Mouse (Mus musculus) intestine, embryonic 14.5 days (tissue): ENCODE measurements at regions not wholly inside any gene's neighbourhood (a gene's known extent, or its start where the extent isn't known, plus 50 kb on each side); places are given as distances from the start of the nearest gene placed in this dataset.

ENCODE experiments used
- ATAC-seq: fragments of 200-750 bp; cut with Nextera tagmentation; replicated peaks from 2 replicates; pipeline ENCODE4 v1.8.0; 2017; ENCODE audit warnings: low read depth, moderate number of reproducible peaks, moderate TSS enrichment, moderate library complexity; ENCODE audit not compliant: low FRiP score, low TSS enrichment
- DNase-seq: peaks from one replicate; pipeline ENCODE4 v3.0.0-alpha.2; 2018; ENCODE audit warnings: low spot score
- H3K27ac ChIP-seq: fragments of 300-500 bp; sonication (generic); 2 replicates; pipeline ENCODE4 v1.5.1; 2014; ENCODE audit warnings: low read depth, mild to moderate bottlenecking, control low read depth
- H3K27me3 ChIP-seq: fragments of 300-500 bp; sonication (generic); replicated peaks from 2 replicates; pipeline ENCODE4 v1.6.1; 2014; ENCODE audit warnings: low read length, control low read depth; ENCODE audit not compliant: control insufficient read depth, insufficient read depth
- H3K36me3 ChIP-seq: fragments of 300-500 bp; sonication (generic); 2 replicates; pipeline ENCODE4 v1.6.1; 2014; ENCODE audit warnings: low read length, control low read depth; ENCODE audit not compliant: control insufficient read depth, insufficient read depth
- H3K4me1 ChIP-seq: fragments of 300-500 bp; sonication (generic); replicated peaks from 2 replicates; pipeline ENCODE4 v1.6.1; 2014; ENCODE audit warnings: low read length, control low read depth, mixed read lengths; ENCODE audit not compliant: control insufficient read depth, insufficient read depth
- H3K4me2 ChIP-seq: fragments of 300-500 bp; sonication (generic); 2 replicates; pipeline ENCODE4 v1.6.1; 2014; ENCODE audit warnings: low read length
- H3K4me3 ChIP-seq: fragments of 300-500 bp; sonication (generic); 2 replicates; pipeline ENCODE4 v1.5.1; 2014; ENCODE audit warnings: low read depth, low read length, control low read depth, mixed read lengths
- H3K9ac ChIP-seq: fragments of 300-500 bp; sonication (generic); 2 replicates; pipeline ENCODE4 v1.6.1; 2014; ENCODE audit warnings: mild to moderate bottlenecking, low read length
- H3K9me3 ChIP-seq: fragments of 300-500 bp; sonication (generic); 2 replicates; pipeline ENCODE4 v1.6.1; 2016; ENCODE audit warnings: low read length, control low read depth; ENCODE audit not compliant: control insufficient read depth
- WGBS: fragments of 180-500 bp; shearing (Covaris S2); extraction: QIAGEN DNeasy Blood & Tissue Kit; methylation state at CpG from one replicate; pipeline ENCODE4 v1.1.7; 2014; 5-methylcytosine and 5-hydroxymethylcytosine counted together

- no peak overlapping the region for H3K27ac ChIP-seq
- WGBS = 83% methylated on average over 10 of the region's 10 CpGs
- ATAC-seq = no peak
Measured at GRCm38 (mm10) chr13:71549206-71549831, 414.2 kb downstream of the Irx1 start.

GRCm38 (mm10) chr13:71538226-71538625 lies 425.3 kb downstream of the Irx1 start:
- H3K4me2 ChIP-seq = no peak overlapping the region
- ATAC-seq = no peak
- H3K27ac ChIP-seq = no peak overlapping the region
- H3K36me3 ChIP-seq = no peaks in the 10 kb centered on the region
- H3K9ac ChIP-seq = no peak overlapping the region
- H3K4me1 ChIP-seq = no peaks in the 10 kb centered on the region
- H3K4me3 ChIP-seq = no peak overlapping the region
- WGBS = 59% methylated on average over 4 of the region's 4 CpGs
- no peak for DNase-seq
- no peaks in the 10 kb centered on the region for H3K9me3 ChIP-seq
- no peaks in the 10 kb centered on the region for H3K27me3 ChIP-seq

More at GRCm38 (mm10) chr13:71549206-71549831, 414.2 kb downstream of the Irx1 start:
- Histone ChIP-seq H3K9ac (no peak overlapping the region), H3K9me3 (no peaks in the 10 kb centered on the region), H3K4me1 (no peaks in the 10 kb centered on the region), H3K4me2 (no peak overlapping the region), H3K4me3 (no peak overlapping the region), H3K36me3 (no peaks in the 10 kb centered on the region), H3K27me3 (no peaks in the 10 kb centered on the region)
- DNase-seq = no peak

GRCm38 (mm10) chr13:71532796-71533351 lies 430.6 kb downstream of the Irx1 start:
- H3K4me1 ChIP-seq = no peaks in the 10 kb centered on the region
- no peaks in the 10 kb centered on the region for H3K9me3 ChIP-seq
- no peak for DNase-seq
- H3K9ac ChIP-seq = no peak overlapping the region
- WGBS = 72% methylated on average over 7 of the region's 7 CpGs
- no peak for ATAC-seq
- no peaks in the 10 kb centered on the region for H3K36me3 ChIP-seq
- no peak overlapping the region for H3K4me2 ChIP-seq
- H3K27me3 ChIP-seq = no peaks in the 10 kb centered on the region
- H3K4me3 ChIP-seq = no peak overlapping the region
- H3K27ac ChIP-seq = no peak overlapping the region

DNA sequence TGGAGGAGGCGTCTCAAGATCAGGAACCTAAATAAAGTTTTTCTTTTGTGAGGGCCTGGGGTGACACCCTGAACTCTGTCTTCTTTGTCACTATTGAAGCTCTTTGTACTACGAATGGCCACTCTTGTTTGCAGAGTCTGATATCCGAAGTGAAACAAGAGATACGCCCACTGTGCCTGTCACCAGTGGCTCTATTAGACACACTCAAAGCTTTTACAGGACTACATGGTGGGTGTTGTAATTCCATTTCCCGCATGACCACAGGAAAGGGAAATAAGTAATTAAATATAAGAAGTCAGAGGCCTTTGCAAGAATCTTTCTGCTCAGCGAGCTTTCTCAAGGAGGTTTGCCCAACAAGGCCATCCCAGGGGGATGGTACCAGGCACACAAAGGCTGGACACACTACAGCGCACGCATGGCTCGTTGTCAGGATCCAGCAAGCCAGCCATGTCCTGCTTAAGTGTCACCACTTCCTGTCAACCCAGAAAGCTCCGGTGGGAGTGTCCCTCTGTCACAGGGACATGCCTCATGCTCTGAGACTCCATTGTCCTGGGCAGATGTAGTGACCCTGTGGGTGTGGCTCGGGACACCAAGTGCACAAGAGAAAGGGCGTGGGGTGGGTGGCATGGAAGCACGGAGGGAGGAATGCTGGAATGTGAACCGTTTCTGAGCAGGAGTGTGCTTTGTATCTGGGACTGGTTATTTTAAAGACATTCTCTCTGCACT lies 434.0 kb downstream of the Irx1 start:
- no peak overlapping the region for H3K4me2 ChIP-seq
- ATAC-seq (no peak), DNase-seq (no peak)
- no peaks in the 10 kb centered on the region for H3K36me3 ChIP-seq
- no peak overlapping the region for H3K9ac ChIP-seq
- H3K4me1 ChIP-seq = no peaks in the 10 kb centered on the region
- H3K9me3 ChIP-seq = no peaks in the 10 kb centered on the region
- no peak overlapping the region for H3K27ac ChIP-seq
- WGBS = 68% methylated on average over 14 of the region's 14 CpGs
- no peak overlapping the region for H3K4me3 ChIP-seq
- H3K27me3 ChIP-seq = no peaks in the 10 kb centered on the region

DNA sequence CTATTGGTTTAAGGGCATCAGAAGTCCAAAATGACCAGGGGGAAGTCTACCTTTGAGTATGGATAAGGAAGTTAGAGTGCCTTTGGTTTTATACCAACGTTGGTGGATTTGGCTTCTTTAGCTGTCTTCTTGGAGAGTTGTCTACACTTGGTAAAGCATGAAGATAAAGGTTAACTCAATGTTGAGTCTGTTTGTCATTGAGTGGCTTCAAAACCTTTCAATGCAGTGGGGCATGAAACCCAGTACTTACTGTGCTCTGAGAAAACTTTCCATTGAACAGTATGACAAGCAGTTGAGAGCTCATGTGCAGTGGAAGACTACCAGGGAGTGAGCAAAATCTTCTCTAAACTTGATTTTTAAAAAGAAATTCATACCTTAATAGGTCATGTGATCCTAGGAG lies 445.7 kb downstream of the Irx1 start:
- H3K36me3 ChIP-seq = no peaks in the 10 kb centered on the region
- WGBS = 83% methylated on average over 1 of the region's 1 CpGs
- no peaks in the 10 kb centered on the region for H3K4me1 ChIP-seq
- ATAC-seq (no peak), DNase-seq (no peak)
- H3K9me3 ChIP-seq = no peaks in the 10 kb centered on the region
- no peak overlapping the region for H3K9ac ChIP-seq
- H3K27me3 ChIP-seq = no peaks in the 10 kb centered on the region
- no peak overlapping the region for H3K4me3 ChIP-seq
- no peak overlapping the region for H3K27ac ChIP-seq
- no peak overlapping the region for H3K4me2 ChIP-seq

DNA sequence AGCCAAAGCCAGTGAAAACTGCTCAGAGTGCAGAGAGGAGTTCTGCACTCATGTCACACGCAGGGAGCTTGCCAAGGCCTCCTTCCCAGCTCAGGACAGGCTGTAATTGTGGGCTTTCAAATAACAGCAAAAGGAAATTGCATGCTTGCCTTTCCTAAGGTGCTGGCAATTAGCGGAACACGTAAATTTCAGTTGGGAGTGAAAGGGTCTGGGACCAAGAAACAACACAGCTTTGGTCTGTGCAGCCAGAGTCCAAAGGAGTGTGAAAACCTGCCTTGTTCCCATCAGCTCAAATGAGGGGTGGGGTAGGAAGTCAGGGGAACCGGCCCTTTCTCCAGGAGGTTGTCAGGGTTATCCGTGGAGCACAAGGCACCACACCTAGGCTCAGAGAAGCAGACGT lies 450.3 kb downstream of the Irx1 start:
- H3K4me3 ChIP-seq = no peak overlapping the region
- no peaks in the 10 kb centered on the region for H3K27me3 ChIP-seq
- no peak overlapping the region for H3K4me2 ChIP-seq
- H3K9me3 ChIP-seq = no peaks in the 10 kb centered on the region
- ATAC-seq = no peak
- no peak overlapping the region for H3K27ac ChIP-seq
- WGBS = 54% methylated on average over 6 of the region's 6 CpGs
- H3K4me1 ChIP-seq = no peaks in the 10 kb centered on the region
- DNase-seq = no peak
- H3K9ac ChIP-seq = no peak overlapping the region
- no peaks in the 10 kb centered on the region for H3K36me3 ChIP-seq

DNA sequence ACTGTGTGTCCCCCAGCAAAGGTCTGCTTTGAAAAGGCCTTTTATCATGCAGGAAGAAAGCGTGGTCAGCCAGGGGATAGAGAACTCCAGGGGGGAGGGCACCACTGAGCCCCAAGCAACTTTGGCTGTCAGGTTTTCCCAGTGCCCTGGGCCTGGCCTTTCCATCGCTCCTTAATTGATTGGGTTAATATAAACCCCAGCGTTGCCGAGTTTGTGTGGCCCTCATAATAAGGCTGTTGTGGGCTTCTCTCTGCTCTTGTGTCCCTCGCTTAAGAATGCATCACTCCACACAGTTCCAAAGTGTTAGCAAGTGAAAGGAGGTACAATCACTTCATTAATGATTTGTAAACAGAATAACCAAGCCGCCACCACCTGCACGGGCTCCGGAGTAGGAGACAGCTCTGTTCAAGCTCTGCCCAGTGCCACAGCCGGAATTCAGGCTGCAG lies 455.5 kb downstream of the Irx1 start:
- 0 out of 2 replicates have a peak, but pooled peaks cover 8% of the 10 kb centered on the region for H3K4me1 ChIP-seq
- H3K4me3 ChIP-seq = no peak overlapping the region
- ATAC-seq (0 out of 2 replicates have a peak, but pooled peaks have one; percentile 8), DNase-seq (no peak)
- H3K9me3 ChIP-seq = no peaks in the 10 kb centered on the region
- H3K27me3 ChIP-seq = no peaks in the 10 kb centered on the region
- H3K4me2 ChIP-seq = no peak overlapping the region
- H3K27ac ChIP-seq = no peak overlapping the region
- H3K36me3 ChIP-seq = no peaks in the 10 kb centered on the region
- no peak overlapping the region for H3K9ac ChIP-seq
- 14% methylated on average over 9 of the region's 9 CpGs for WGBS

- Histone ChIP-seq H3K9ac (no peak overlapping the region), H3K27me3 (no peaks in the 10 kb centered on the region), H3K27ac (no peak overlapping the region), H3K4me1 (0 out of 2 replicates have a peak, but pooled peaks cover 8% of the 10 kb centered on the region), H3K36me3 (no peaks in the 10 kb centered on the region), H3K4me2 (peak overlapping the region; percentile 38), H3K4me3 (no peak overlapping the region), H3K9me3 (no peaks in the 10 kb centered on the region)
- ATAC-seq (peak; percentile 32; the same call in 1 of the 2 replicates), DNase-seq (peak; percentile 56)
- WGBS = 14% methylated on average over 10 of the region's 10 CpGs
Measured at GRCm38 (mm10) chr13:71507421-71507931, 456.0 kb downstream of the Irx1 start.
